Mouse (Mus musculus): Measurements from ENCODE around the gene Mindy2. TPM values are rescaled to one million over a fixed set of nuclear protein-coding genes. Genes with fewer than 3 reads are reported as not detected.

Mindy2 gene
- polyA plus RNA-seq, 1 experiment = 4.0 TPM

- Histone ChIP-seq H3ac (ENCODE audit: control insufficient read depth, insufficient read length) (no peak overlapping the region), H3K4me3 (no peak overlapping the region), H3K4me2 (ENCODE audit: low read depth) (no peak overlapping the region), H3K27me3 (ENCODE audit: control insufficient read depth, insufficient read depth, insufficient read length) (no peaks in the 10 kb centered on the region), H3K79me2 (ENCODE audit: control insufficient read depth, insufficient read depth) (peaks cover 78% of the 10 kb centered on the region), H3K36me3 (ENCODE audit: control insufficient read depth, insufficient read depth) (no peaks in the 10 kb centered on the region)
- TF ChIP-seq MAX (IDR thresholded peaks at IDR 0.05; ENCODE audit: low read depth) (no peak), MYOD1 (IDR thresholded peaks at IDR 0.05; ENCODE audit: control insufficient read depth in 1 of 3, insufficient read length in 2 of 3, low read depth in 2 of 3) (no peak), POLR2AphosphoS2 (IDR thresholded peaks at IDR 0.05; ENCODE audit: insufficient read length, low read depth) (no peak), TCF12 (IDR thresholded peaks at IDR 0.05; ENCODE audit: insufficient read depth, poor library complexity, severe bottlenecking) (no peak), SRF (IDR thresholded peaks at IDR 0.05; ENCODE audit: control insufficient read depth, insufficient read length, low read depth) (no peak), USF1 (IDR thresholded peaks at IDR 0.05; ENCODE audit: low read depth) (no peak), E2F4 (IDR thresholded peaks at IDR 0.05; ENCODE audit: insufficient read depth) (no peak), TCF3 (IDR thresholded peaks at IDR 0.05; ENCODE audit: insufficient read length, low read depth) (no peak), CEBPB (IDR thresholded peaks at IDR 0.05; ENCODE audit: insufficient read depth, poor library complexity, severe bottlenecking) (no peak)
These were observed 25.2 kb upstream of the Mindy2 start for GRCm38 (mm10) chr9:70682202-70682601.

GRCm38 (mm10) chr9:70679132-70680091, 22.4 kb upstream of the Mindy2 start:
- Histone ChIP-seq H3K36me3 (ENCODE audit: control insufficient read depth, insufficient read depth) (no peaks in the 10 kb centered on the region), H3K27me3 (ENCODE audit: control insufficient read depth, insufficient read depth, insufficient read length) (no peaks in the 10 kb centered on the region), H3K4me3 (peak overlapping the region; percentile 55), H3ac (ENCODE audit: control insufficient read depth, insufficient read length) (peak overlapping the region; percentile 95), H3K4me2 (ENCODE audit: low read depth) (peak overlapping the region; percentile 78), H3K79me2 (ENCODE audit: control insufficient read depth, insufficient read depth) (peaks cover 50% of the 10 kb centered on the region)
- TF ChIP-seq POLR2A (IDR thresholded peaks at IDR 0.05; ENCODE audit: insufficient read length, low read depth) (peak; percentile 10), E2F4 (IDR thresholded peaks at IDR 0.05; ENCODE audit: insufficient read depth) (no peak)

- Histone ChIP-seq H3K79me2 (ENCODE audit: control insufficient read depth, insufficient read depth) (peaks cover 43% of the 10 kb centered on the region), H3K27me3 (ENCODE audit: control insufficient read depth, insufficient read depth, insufficient read length) (no peaks in the 10 kb centered on the region), H3K36me3 (ENCODE audit: control insufficient read depth, insufficient read depth) (no peaks in the 10 kb centered on the region), H3K4me3 (peak within 1 kb of the TSS; percentile 55), H3K4me2 (ENCODE audit: low read depth) (peak within 1 kb of the TSS; percentile 78), H3ac (ENCODE audit: control insufficient read depth, insufficient read length) (peak within 1 kb of the TSS; percentile 95)
- TF ChIP-seq REST (IDR thresholded peaks at IDR 0.05; ENCODE audit: insufficient read depth, insufficient read length) = peak; percentile 30
- no peak for TF ChIP-seq TCF3 (IDR thresholded peaks at IDR 0.05; ENCODE audit: insufficient read length, low read depth)
- TF ChIP-seq SRF (IDR thresholded peaks at IDR 0.05; ENCODE audit: control insufficient read depth, insufficient read length, low read depth) = no peak
- no peak for TF ChIP-seq CEBPB (IDR thresholded peaks at IDR 0.05; ENCODE audit: insufficient read depth, poor library complexity, severe bottlenecking)
- peak; percentile 95 for TF ChIP-seq POLR2AphosphoS2 (IDR thresholded peaks at IDR 0.05; ENCODE audit: insufficient read length, low read depth)
- peak; percentile 95 for TF ChIP-seq POLR2A (IDR thresholded peaks at IDR 0.05; ENCODE audit: insufficient read length, low read depth)
- TF ChIP-seq MAX (IDR thresholded peaks at IDR 0.05; ENCODE audit: low read depth) = no peak
- peak; percentile 92 for TF ChIP-seq USF1 (IDR thresholded peaks at IDR 0.05; ENCODE audit: low read depth)
- peak in 1 of 3 experiments; percentile 3 for TF ChIP-seq MYOD1 (IDR thresholded peaks at IDR 0.05; ENCODE audit: control insufficient read depth in 1 of 3, insufficient read length in 2 of 3, low read depth in 2 of 3)
- TF ChIP-seq MYOG (IDR thresholded peaks at IDR 0.05; ENCODE audit: control insufficient read depth in 1 of 3, insufficient read depth in 1 of 3, insufficient read length in 2 of 3, low read depth in 2 of 3) = peak in 1 of 3 experiments; percentile 1
- TF ChIP-seq TCF12 (IDR thresholded peaks at IDR 0.05; ENCODE audit: insufficient read depth, poor library complexity, severe bottlenecking) = no peak
These were observed 21.7 kb upstream of the Mindy2 start, which contains the start of gene Adam10 for GRCm38 (mm10) chr9:70678682-70679131. Gene Adam10, plus strand, starts transcription at chr9:70678997.

GRCm38 (mm10) chr9:70675961-70676360, 19.0 kb upstream of the Mindy2 start:
- H3K4me2 ChIP-seq (ENCODE audit: low read depth) = no peak overlapping the region
- H3K4me3 ChIP-seq = no peak overlapping the region
- H3ac ChIP-seq (ENCODE audit: control insufficient read depth, insufficient read length) = no peak overlapping the region
- H3K79me2 ChIP-seq (ENCODE audit: control insufficient read depth, insufficient read depth) = peaks cover 16% of the 10 kb centered on the region
- H3K36me3 ChIP-seq (ENCODE audit: control insufficient read depth, insufficient read depth) = no peaks in the 10 kb centered on the region
- no peaks in the 10 kb centered on the region for H3K27me3 ChIP-seq (ENCODE audit: control insufficient read depth, insufficient read depth, insufficient read length)
- no peak for TF ChIP-seq TCF12 (IDR thresholded peaks at IDR 0.05; ENCODE audit: insufficient read depth, poor library complexity, severe bottlenecking)
- no peak for TF ChIP-seq MYOD1 (IDR thresholded peaks at IDR 0.05; ENCODE audit: control insufficient read depth in 1 of 3, insufficient read length in 2 of 3, low read depth in 2 of 3)
- no peak for TF ChIP-seq MAX (IDR thresholded peaks at IDR 0.05; ENCODE audit: low read depth)

GRCm38 (mm10) chr9:70675117-70675516, 18.1 kb upstream of the Mindy2 start:
- Histone ChIP-seq H3ac (ENCODE audit: control insufficient read depth, insufficient read length) (no peak overlapping the region), H3K36me3 (ENCODE audit: control insufficient read depth, insufficient read depth) (no peaks in the 10 kb centered on the region), H3K27me3 (ENCODE audit: control insufficient read depth, insufficient read depth, insufficient read length) (no peaks in the 10 kb centered on the region), H3K4me2 (ENCODE audit: low read depth) (no peak overlapping the region), H3K4me3 (no peak overlapping the region), H3K79me2 (ENCODE audit: control insufficient read depth, insufficient read depth) (peaks cover 7% of the 10 kb centered on the region)
- TF ChIP-seq REST (IDR thresholded peaks at IDR 0.05; ENCODE audit: insufficient read depth, insufficient read length) (no peak), TCF3 (IDR thresholded peaks at IDR 0.05; ENCODE audit: insufficient read length, low read depth) (no peak), SRF (IDR thresholded peaks at IDR 0.05; ENCODE audit: control insufficient read depth, insufficient read length, low read depth) (no peak), E2F4 (IDR thresholded peaks at IDR 0.05; ENCODE audit: insufficient read depth) (no peak), CEBPB (IDR thresholded peaks at IDR 0.05; ENCODE audit: insufficient read depth, poor library complexity, severe bottlenecking) (no peak), TCF12 (IDR thresholded peaks at IDR 0.05; ENCODE audit: insufficient read depth, poor library complexity, severe bottlenecking) (no peak), USF1 (IDR thresholded peaks at IDR 0.05; ENCODE audit: low read depth) (no peak)

Data from myocyte (in vitro differentiated cells).